Mouse (Mus musculus) liver, embryonic 11.5 days (tissue): ENCODE data around the gene Cecr2. TPM values are rescaled to one million over a fixed set of nuclear protein-coding genes. Genes with fewer than 3 reads are reported as not detected.

Experiments used
- ATAC-seq: fragments of 200-750 bp; cut with Nextera tagmentation; replicated peaks from 2 replicates; pipeline ENCODE4 v1.8.0; 2017; ENCODE audit warnings: moderate number of reproducible peaks, mild to moderate bottlenecking, moderate TSS enrichment, moderate library complexity; ENCODE audit not compliant: low FRiP score
- DNase-seq: peaks from one replicate; pipeline ENCODE4 v3.0.0-alpha.2; 2017; ENCODE audit warnings: low spot score
- H3K27ac ChIP-seq: fragments of 300-500 bp; sonication (generic); 2 replicates; pipeline ENCODE4 v1.5.1; 2014; ENCODE audit warnings: mild to moderate bottlenecking, low read depth, low read length, control low read depth
- H3K27me3 ChIP-seq: fragments of 300-500 bp; sonication (generic); replicated peaks from 2 replicates; pipeline ENCODE4 v1.6.1; 2014; ENCODE audit warnings: low read length, mixed read lengths; ENCODE audit not compliant: control insufficient read depth, insufficient read depth
- H3K36me3 ChIP-seq: fragments of 300-500 bp; sonication (generic); 2 replicates; pipeline ENCODE4 v1.6.1; 2014; ENCODE audit warnings: mild to moderate bottlenecking, low read length, moderate library complexity, mixed read lengths; ENCODE audit not compliant: control insufficient read depth, insufficient read depth
- H3K4me1 ChIP-seq: fragments of 300-500 bp; sonication (generic); replicated peaks from 2 replicates; pipeline ENCODE4 v1.6.1; 2014; ENCODE audit warnings: low read length, mixed read lengths; ENCODE audit not compliant: control insufficient read depth, insufficient read depth
- H3K4me2 ChIP-seq: fragments of 300-500 bp; sonication (generic); 2 replicates; pipeline ENCODE4 v1.6.1; 2014; ENCODE audit warnings: mild to moderate bottlenecking, control low read depth, moderate library complexity
- H3K4me3 ChIP-seq: fragments of 300-500 bp; sonication (generic); 2 replicates; pipeline ENCODE4 v1.5.1; 2014; ENCODE audit warnings: low read depth, low read length, control low read depth
- H3K9ac ChIP-seq: fragments of 300-500 bp; sonication (generic); 2 replicates; pipeline ENCODE4 v1.6.1; 2014; ENCODE audit warnings: low read depth, low read length, control low read depth
- H3K9me3 ChIP-seq: fragments of 300-500 bp; sonication (generic); 2 replicates; pipeline ENCODE4 v1.6.1; 2016; ENCODE audit warnings: low read length, inconsistent platforms, mixed read lengths; ENCODE audit not compliant: control insufficient read depth
- WGBS: fragments of 180-500 bp; shearing (Covaris S2); extraction: QIAGEN DNeasy Blood & Tissue Kit; methylation state at CpG from one replicate; pipeline ENCODE4 v1.1.7; 2014; 5-methylcytosine and 5-hydroxymethylcytosine counted together
- polyA plus RNA-seq: library from polyadenylated mRNA; unstranded; fragments of >200 nt; fragmentation: Nextera tagmentation; extraction: Ambion mirVana; gene quantifications from 2 replicates; pipeline ENCODE4 v1.2.1, GENCODE M21; 2014

Gene Cecr2
- polyA plus RNA-seq, 1 experiment from 2014 or later = 11.9 TPM

DNA sequence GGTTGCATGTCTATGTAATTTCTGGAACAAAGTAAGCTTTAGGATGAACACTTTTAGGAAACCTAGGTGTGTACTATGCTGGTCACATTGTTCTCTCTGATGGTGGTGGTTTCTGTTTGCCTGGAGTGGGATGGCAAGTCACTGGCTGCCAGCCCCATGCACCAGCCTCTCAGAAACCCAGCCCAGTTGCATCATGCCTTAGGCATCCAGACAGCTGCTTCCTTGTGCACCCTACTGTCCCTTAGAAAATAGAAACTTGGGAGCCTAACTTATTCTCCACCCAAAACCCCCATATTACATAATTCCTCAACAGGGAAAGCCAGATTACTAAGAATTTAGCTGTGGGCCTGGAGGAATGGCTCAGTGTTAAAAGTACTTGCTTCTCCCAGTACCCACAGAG, 105.9 kb downstream of the Cecr2 start:
- Histone ChIP-seq H3K4me2 (no peak overlapping the region), H3K27ac (no peak overlapping the region), H3K4me3 (no peak overlapping the region), H3K36me3 (no peaks in the 10 kb centered on the region), H3K27me3 (no peaks in the 10 kb centered on the region), H3K9ac (no peak overlapping the region), H3K9me3 (no peaks in the 10 kb centered on the region), H3K4me1 (no peaks in the 10 kb centered on the region)
- DNase-seq (no peak), ATAC-seq (no peak)

DNA sequence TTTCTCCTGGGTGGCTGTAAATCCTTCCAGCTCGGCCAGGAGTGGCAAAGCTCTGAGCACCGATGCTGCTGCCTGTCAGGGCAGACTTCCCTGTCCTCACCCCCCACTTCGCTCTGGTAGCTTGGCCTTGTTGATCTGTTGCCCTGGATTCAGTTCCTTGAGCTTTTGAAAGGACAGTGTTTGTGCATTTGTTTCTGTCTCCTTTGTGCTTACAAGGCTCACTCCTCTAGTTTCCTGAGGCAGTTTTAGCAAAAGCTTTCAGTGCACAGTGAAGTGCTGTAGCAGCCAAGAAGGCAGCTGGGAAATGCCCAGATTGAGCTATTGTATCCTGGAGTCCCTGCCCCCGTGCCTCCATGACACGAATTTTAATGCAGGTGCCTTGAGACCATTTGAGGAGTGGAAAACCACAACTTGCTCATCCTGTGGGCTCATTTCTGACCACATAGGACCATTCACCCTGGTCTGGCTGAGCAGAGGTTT, 107.0 kb downstream of the Cecr2 start, which contains the start of gene Slc25a18:
Gene Slc25a18 (plus strand): TSS at position 430 of the 480 bp plus-strand sequence.
- Histone ChIP-seq H3K9ac (no peak within 1 kb of the TSS), H3K27me3 (no peaks in the 10 kb centered on the region), H3K9me3 (no peaks in the 10 kb centered on the region), H3K4me1 (no peaks in the 10 kb centered on the region), H3K36me3 (no peaks in the 10 kb centered on the region), H3K4me2 (no peak within 1 kb of the TSS), H3K4me3 (no peak within 1 kb of the TSS), H3K27ac (no peak within 1 kb of the TSS)
- DNase-seq (no peak), ATAC-seq (no peak)
- 69% methylated on average over 5 of the region's 5 CpGs for WGBS

DNA sequence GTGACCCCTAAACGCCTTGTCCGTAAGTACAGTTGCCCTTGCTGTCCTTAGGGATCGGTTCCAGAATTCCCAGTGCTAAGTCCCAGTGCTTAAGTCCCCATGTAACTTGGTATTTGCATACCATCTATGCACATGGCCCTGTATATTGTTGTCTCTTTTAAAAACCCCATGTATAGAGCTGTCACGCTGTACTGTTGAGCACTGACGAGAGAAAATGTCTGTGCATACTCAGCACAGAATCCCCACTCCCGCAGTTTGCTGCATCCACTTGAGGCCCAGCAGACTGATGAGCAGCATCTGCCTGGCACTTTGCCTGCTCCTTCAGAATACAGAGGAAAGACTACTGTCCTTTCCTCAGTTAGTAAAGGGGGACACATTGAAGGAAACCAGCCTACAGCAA, 107.6 kb downstream of the Cecr2 start:
- 91% methylated on average over 6 of the region's 6 CpGs for WGBS
- H3K36me3 ChIP-seq = no peaks in the 10 kb centered on the region
- H3K9me3 ChIP-seq = no peaks in the 10 kb centered on the region
- no peak overlapping the region for H3K27ac ChIP-seq
- H3K4me2 ChIP-seq = no peak overlapping the region
- DNase-seq (no peak), ATAC-seq (no peak)
- no peak overlapping the region for H3K9ac ChIP-seq
- no peaks in the 10 kb centered on the region for H3K27me3 ChIP-seq
- no peak overlapping the region for H3K4me3 ChIP-seq
- H3K4me1 ChIP-seq = no peaks in the 10 kb centered on the region

- no peaks in the 10 kb centered on the region for H3K27me3 ChIP-seq
- no peak for ATAC-seq
- 67% methylated on average over 3 of the region's 3 CpGs for WGBS
- H3K27ac ChIP-seq = no peak overlapping the region
- H3K4me1 ChIP-seq = 0 out of 2 replicates have a peak, but pooled peaks cover under 1% of the 10 kb centered on the region
- H3K9me3 ChIP-seq = no peaks in the 10 kb centered on the region
- H3K9ac ChIP-seq = no peak overlapping the region
- no peak overlapping the region for H3K4me3 ChIP-seq
- no peak overlapping the region for H3K4me2 ChIP-seq
- no peak for DNase-seq
- no peaks in the 10 kb centered on the region for H3K36me3 ChIP-seq
Measured at GRCm38 (mm10) chr6:120776286-120776685, 110.1 kb downstream of the Cecr2 start.

GRCm38 (mm10) chr6:120777533-120777932, 111.4 kb downstream of the Cecr2 start:
- H3K4me1 ChIP-seq = 0 out of 2 replicates have a peak, but pooled peaks cover 2% of the 10 kb centered on the region
- no peak overlapping the region for H3K27ac ChIP-seq
- H3K27me3 ChIP-seq = no peaks in the 10 kb centered on the region
- ATAC-seq (no peak), DNase-seq (no peak)
- no peaks in the 10 kb centered on the region for H3K9me3 ChIP-seq
- 83% methylated on average over 9 of the region's 9 CpGs for WGBS
- H3K9ac ChIP-seq = no peak overlapping the region
- H3K4me2 ChIP-seq = no peak overlapping the region
- no peak overlapping the region for H3K4me3 ChIP-seq
- no peaks in the 10 kb centered on the region for H3K36me3 ChIP-seq

- Histone ChIP-seq H3K27me3 (no peaks in the 10 kb centered on the region), H3K4me1 (0 out of 2 replicates have a peak, but pooled peaks cover 2% of the 10 kb centered on the region), H3K36me3 (no peaks in the 10 kb centered on the region), H3K4me3 (no peak overlapping the region), H3K27ac (no peak overlapping the region), H3K9ac (no peak overlapping the region), H3K9me3 (no peaks in the 10 kb centered on the region), H3K4me2 (no peak overlapping the region)
- ATAC-seq = no peak
- 64% methylated on average over 3 of the region's 3 CpGs for WGBS
- DNase-seq = no peak
Measured at GRCm38 (mm10) chr6:120778226-120778625, 112.1 kb downstream of the Cecr2 start.

GRCm38 (mm10) chr6:120782948-120783347, 116.8 kb downstream of the Cecr2 start:
- Histone ChIP-seq H3K27ac (no peak overlapping the region), H3K27me3 (no peaks in the 10 kb centered on the region), H3K4me3 (no peak overlapping the region), H3K4me2 (no peak overlapping the region), H3K4me1 (peaks cover 13% of the 10 kb centered on the region), H3K36me3 (no peaks in the 10 kb centered on the region), H3K9me3 (no peaks in the 10 kb centered on the region), H3K9ac (no peak overlapping the region)
- ATAC-seq (no peak), DNase-seq (no peak)
- WGBS = 73% methylated on average over 2 of the region's 2 CpGs

- Histone ChIP-seq H3K4me3 (no peak overlapping the region), H3K9ac (no peak overlapping the region), H3K4me1 (peaks cover 15% of the 10 kb centered on the region), H3K27me3 (no peaks in the 10 kb centered on the region), H3K9me3 (no peaks in the 10 kb centered on the region), H3K27ac (no peak overlapping the region), H3K4me2 (no peak overlapping the region), H3K36me3 (no peaks in the 10 kb centered on the region)
- ATAC-seq = no peak
- DNase-seq = no peak
- 71% methylated on average over 7 of the region's 7 CpGs for WGBS
Measured at GRCm38 (mm10) chr6:120784351-120784750, 118.2 kb downstream of the Cecr2 start.

DNA sequence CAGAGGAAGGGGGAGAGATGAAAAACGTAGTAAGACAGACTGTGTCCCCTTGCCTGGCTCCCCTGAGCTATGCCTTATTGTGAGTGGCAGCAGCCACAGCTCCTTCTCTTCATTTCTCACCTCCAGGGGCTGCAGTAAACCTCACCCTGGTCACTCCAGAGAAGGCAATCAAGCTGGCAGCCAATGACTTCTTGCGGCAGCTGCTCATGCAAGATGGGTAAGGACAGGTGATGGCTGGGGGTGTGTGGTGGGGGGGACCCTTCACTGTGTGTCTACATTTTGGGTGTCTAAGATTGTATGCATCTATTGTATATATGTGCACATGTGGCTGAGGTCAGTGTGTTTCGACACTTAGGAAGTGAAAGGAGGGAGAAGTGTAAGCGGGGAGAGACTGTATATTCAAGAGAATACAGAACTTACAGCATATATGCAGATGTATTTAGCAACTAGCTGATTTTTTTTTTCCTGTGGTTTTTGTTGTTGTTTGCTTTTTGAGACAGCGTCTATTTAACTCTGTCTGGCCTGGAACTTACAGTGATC, 122.0 kb downstream of the Cecr2 start:
- no peaks in the 10 kb centered on the region for H3K9me3 ChIP-seq
- H3K4me1 ChIP-seq = peaks cover 22% of the 10 kb centered on the region
- ATAC-seq (no peak), DNase-seq (no peak)
- H3K4me3 ChIP-seq = no peak overlapping the region
- H3K4me2 ChIP-seq = no peak overlapping the region
- peaks cover 4% of the 10 kb centered on the region for H3K36me3 ChIP-seq
- no peak overlapping the region for H3K27ac ChIP-seq
- 85% methylated on average over 5 of the region's 5 CpGs for WGBS
- H3K27me3 ChIP-seq = no peaks in the 10 kb centered on the region
- no peak overlapping the region for H3K9ac ChIP-seq
